Mouse (Mus musculus) brain, adult 2 months (tissue): ENCODE results near the gene Esp22.
"Not testable (repeated sequence)": the region's sequence is repeated elsewhere in the genome, so short reads cannot be mapped to it uniquely, and the experiment has no call there.

ENCODE experiments used
- DNase-seq: peaks from one replicate; pipeline ENCODE4 v3.0.0; 2011; ENCODE audit warnings: low read depth, low spot score

The Esp22 gene

GRCm38 (mm10) chr17:39095034-39095433, at the start of gene Esp22:
Esp22 (plus strand) TSS chr17:39095334.
- DNase-seq: no peak

GRCm38 (mm10) chr17:39063641-39064040, 31.5 kb upstream of the Esp22 start:
- no peak for DNase-seq

GRCm38 (mm10) chr17:39076937-39077336, 18.2 kb upstream of the Esp22 start, which contains the start of gene Esp23:
Esp23 (minus strand) TSS chr17:39077037.
- no peak for DNase-seq

GRCm38 (mm10) chr17:39107126-39107525, 12.0 kb downstream of the Esp22 start:
- not testable (repeated sequence) for DNase-seq

GRCm38 (mm10) chr17:39129156-39129555, 34.0 kb downstream of the Esp22 start:
- not testable (repeated sequence) for DNase-seq
